Mouse (Mus musculus): Measurements from ENCODE around the gene Btbd35f23.
"Not testable (repeated sequence)": the region's sequence is repeated elsewhere in the genome, so short reads cannot be mapped to it uniquely, and the experiment has no call there.

Gene Btbd35f23

GRCm38 (mm10) chrX:3076575-3076974 is at the start of gene Btbd35f23:
Gene Btbd35f23 (plus strand): TSS chrX:3076875.
- DNase-seq (ENCODE audit: low spot score), result not testable (repeated sequence)
